In the genomic region with DNA sequence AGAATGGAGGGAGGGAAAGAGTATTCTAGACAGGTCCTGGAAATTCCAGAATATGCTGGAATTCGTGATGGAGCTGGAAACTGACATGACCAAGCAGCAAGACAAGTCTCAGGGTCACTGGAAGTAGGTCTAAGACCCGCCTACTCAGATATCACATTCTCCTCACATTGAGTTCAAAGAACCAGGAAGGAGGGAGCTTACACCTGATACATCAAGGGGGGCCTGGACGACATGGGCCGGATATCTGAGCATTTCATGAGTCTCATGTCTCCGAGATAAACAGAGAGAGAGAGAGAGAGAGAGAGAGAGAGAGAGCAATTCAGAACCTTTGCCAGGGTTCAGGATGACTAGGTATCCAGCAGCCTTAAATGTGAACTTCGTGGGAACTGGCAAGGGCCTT, we compare ENCODE assay signal across 19 mouse cellular contexts.
"Had no signal": no experiment of that assay in that cellular context is flagged by ENCODE, and none has a peak within 500 bp of the region (broad histone marks: within the 10 kb centered on the region; RNA-seq: fewer than 3 reads in every experiment).

No protein-coding gene starts in this region.

- H3K36me3 ChIP-seq: limb, embryonic 12.5 days; limb, embryonic 15.5 days; lung, embryonic 15.5 days; midbrain, embryonic 10.5 days; midbrain, embryonic 13.5 days had no signal

- H3K4me1 ChIP-seq: megakaryocyte, embryonic 14.5 days had no signal

- H3K27me3 ChIP-seq: limb, embryonic 12.5 days; limb, embryonic 15.5 days; lung, embryonic 15.5 days; midbrain, embryonic 13.5 days had no signal

- H3K9me3 ChIP-seq: limb, embryonic 15.5 days; lung, embryonic 15.5 days; midbrain, embryonic 10.5 days; midbrain, embryonic 13.5 days had no signal

- H3K27ac ChIP-seq: layer of hippocampus, adult 2 months; left cerebral cortex, adult 2 months; limb, embryonic 12.5 days; limb, embryonic 15.5 days; liver, embryonic 14.5 days; midbrain, embryonic 10.5 days; midbrain, embryonic 13.5 days had no signal

- H3K4me3 ChIP-seq: layer of hippocampus, adult 2 months; left cerebral cortex, adult 2 months; limb, embryonic 12.5 days; limb, embryonic 15.5 days; lung, embryonic 15.5 days; megakaryocyte, embryonic 14.5 days; midbrain, embryonic 10.5 days; midbrain, embryonic 13.5 days; myocyte had no signal

- DNase-seq: kidney, adult 18-20 months; kidney, adult 9 months; kidney, postnatal 25 days; layer of hippocampus, postnatal 36 days; liver, postnatal 0 days; lung, postnatal 10 days; lung, postnatal 36 days; thymus, adult 18-20 months; thymus, postnatal 36 days had no signal
